Comparison of ENCODE assay signal across 29 mouse cellular contexts in the genomic region with DNA sequence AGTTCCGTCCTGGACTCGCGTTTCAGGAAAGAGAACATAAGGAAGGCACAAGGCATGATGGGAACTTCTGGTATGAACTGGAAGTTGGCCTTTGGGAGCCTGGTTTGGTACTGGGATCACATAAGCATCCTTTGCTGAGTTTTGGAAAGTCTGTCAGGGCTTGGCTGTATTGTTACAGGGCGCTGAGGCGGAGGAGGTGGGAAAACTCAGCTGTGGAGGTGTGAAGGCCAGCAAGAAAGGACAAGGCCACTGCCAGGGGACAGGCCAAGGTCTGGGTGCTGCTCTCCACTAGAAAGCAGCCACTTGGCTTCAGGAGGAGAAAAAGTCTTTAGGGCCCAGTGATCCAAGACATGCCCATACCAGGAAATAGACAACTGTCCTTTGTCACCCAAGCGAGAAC. TPM values are rescaled to one million over a fixed set of nuclear protein-coding genes. Genes with fewer than 3 reads are reported as not detected.
DNase-seq lines count a peak whose midpoint lies in the region; ATAC-seq and TF ChIP-seq lines count a peak whose summit lies in the region.
"Had no signal": no experiment of that assay in that cellular context is flagged by ENCODE, and none has a peak within 500 bp of the region (broad histone marks: within the 10 kb centered on the region; RNA-seq: fewer than 3 reads in every experiment).

No protein-coding gene starts in this region.

- H3K9me3 ChIP-seq in hindbrain, embryonic 13.5 days = no peaks in the 10 kb centered on the region
- no peaks in the 10 kb centered on the region for H3K9me3 ChIP-seq in hindbrain, embryonic 10.5 days
- no peaks in the 10 kb centered on the region for H3K9me3 ChIP-seq in midbrain, embryonic 12.5 days
- H3K9me3 ChIP-seq in midbrain, postnatal 0 days (ENCODE audit: low read length) = no peaks in the 10 kb centered on the region
- no peaks in the 10 kb centered on the region for H3K9me3 ChIP-seq in limb, embryonic 13.5 days
- H3K9me3 ChIP-seq in liver, postnatal 0 days (ENCODE audit: low read length) = no peaks in the 10 kb centered on the region
- H3K9me3 ChIP-seq: G1E; hindbrain, embryonic 15.5 days; megakaryocyte, embryonic 14.5 days; stomach, embryonic 15.5 days had no signal

- H3K9ac ChIP-seq in hindbrain, embryonic 13.5 days = peak overlapping the region; percentile 24; the same call in 1 of the 2 replicates
- no peak overlapping the region for H3K9ac ChIP-seq in midbrain, embryonic 12.5 days (replicated peaks)
- no peak overlapping the region for H3K9ac ChIP-seq in midbrain, postnatal 0 days (replicated peaks; ENCODE audit: low read length, poor library complexity, severe bottlenecking)
- peak overlapping the region; percentile 53; the same call in 1 of the 2 replicates for H3K9ac ChIP-seq in limb, embryonic 13.5 days
- no peak overlapping the region for H3K9ac ChIP-seq in liver, postnatal 0 days (replicated peaks)
- H3K9ac ChIP-seq: hindbrain, embryonic 15.5 days; stomach, embryonic 15.5 days had no signal

- H3K4me3 ChIP-seq in hindbrain, embryonic 13.5 days = no peak overlapping the region
- no peak overlapping the region for H3K4me3 ChIP-seq in hindbrain, embryonic 10.5 days
- no peak overlapping the region for H3K4me3 ChIP-seq in midbrain, embryonic 12.5 days
- H3K4me3 ChIP-seq in midbrain, postnatal 0 days (ENCODE audit: low read depth, low read length) = no peak overlapping the region
- H3K4me3 ChIP-seq in limb, embryonic 13.5 days = no peak overlapping the region
- H3K4me3 ChIP-seq in liver, postnatal 0 days (ENCODE audit: low read depth, low read length) = no peak overlapping the region
- H3K4me3 ChIP-seq: hindbrain, embryonic 15.5 days; megakaryocyte, embryonic 14.5 days; stomach, embryonic 15.5 days had no signal

- peak; percentile 58 for DNase-seq in adrenal gland, adult 2 months
- DNase-seq in adrenal gland, postnatal 4 days (ENCODE audit: low spot score in 2 of 2) = no peak
- DNase-seq in hindbrain, embryonic 10.5 days (ENCODE audit: low spot score) = no peak
- no peak for DNase-seq in midbrain, postnatal 0 days (ENCODE audit: low spot score)
- DNase-seq in liver, postnatal 0 days = no peak
- DNase-seq: cerebellum, adult 2 months; cerebellum, postnatal 14 days; gastrocnemius, postnatal 10 days; heart, postnatal 14 days; kidney, adult 8-10 months; kidney, postnatal 14 days; layer of hippocampus, adult 9-11 months; lung, postnatal 4 days; retina, postnatal 1 day; right cerebral cortex, postnatal 14 days had no signal

- TF ChIP-seq EP300 in liver, postnatal 0 days (IDR thresholded peaks at IDR 0.05; ENCODE audit: low read depth) = no peak

- H3K36me3 ChIP-seq in hindbrain, embryonic 13.5 days = peaks cover 9% of the 10 kb centered on the region
- H3K36me3 ChIP-seq in hindbrain, embryonic 10.5 days = peaks cover 24% of the 10 kb centered on the region
- H3K36me3 ChIP-seq in midbrain, embryonic 12.5 days = peaks cover 10% of the 10 kb centered on the region
- peaks cover 7% of the 10 kb centered on the region for H3K36me3 ChIP-seq in midbrain, postnatal 0 days (ENCODE audit: insufficient read depth, low read length)
- H3K36me3 ChIP-seq in limb, embryonic 13.5 days = peaks cover 14% of the 10 kb centered on the region
- peaks cover 8% of the 10 kb centered on the region; the same call in 1 of the 2 replicates for H3K36me3 ChIP-seq in liver, postnatal 0 days (replicated peaks; ENCODE audit: insufficient read depth, low read length)
- H3K36me3 ChIP-seq: hindbrain, embryonic 15.5 days had no signal

- TF ChIP-seq CTCF in midbrain, postnatal 0 days (IDR thresholded peaks at IDR 0.05) = no peak
- TF ChIP-seq CTCF in liver, postnatal 0 days (IDR thresholded peaks at IDR 0.05; ENCODE audit: low read depth) = no peak

- peaks cover 28% of the 10 kb centered on the region for H3K4me1 ChIP-seq in hindbrain, embryonic 13.5 days (replicated peaks)
- H3K4me1 ChIP-seq in hindbrain, embryonic 10.5 days (replicated peaks) = peaks cover 54% of the 10 kb centered on the region
- peaks cover 9% of the 10 kb centered on the region for H3K4me1 ChIP-seq in midbrain, embryonic 12.5 days
- H3K4me1 ChIP-seq in midbrain, postnatal 0 days (ENCODE audit: insufficient read depth, low read length) = no peaks in the 10 kb centered on the region; the same call in 1 of the 2 replicates
- H3K4me1 ChIP-seq in limb, embryonic 13.5 days = peaks cover 16% of the 10 kb centered on the region
- 0 out of 2 replicates have a peak, but pooled peaks cover 2% of the 10 kb centered on the region for H3K4me1 ChIP-seq in liver, postnatal 0 days (ENCODE audit: insufficient read depth)

- no peak overlapping the region for H3K27ac ChIP-seq in hindbrain, embryonic 13.5 days
- no peak overlapping the region for H3K27ac ChIP-seq in hindbrain, embryonic 10.5 days
- 0 out of 2 replicates have a peak overlapping the region, but pooled peaks have one; percentile 25 for H3K27ac ChIP-seq in midbrain, embryonic 12.5 days (replicated peaks)
- H3K27ac ChIP-seq in midbrain, postnatal 0 days (ENCODE audit: low read depth, low read length) = no peak overlapping the region
- H3K27ac ChIP-seq in limb, embryonic 13.5 days = no peak overlapping the region
- no peak overlapping the region for H3K27ac ChIP-seq in liver, postnatal 0 days (ENCODE audit: low read depth)
- H3K27ac ChIP-seq: hindbrain, embryonic 15.5 days; stomach, embryonic 15.5 days had no signal

- no peak overlapping the region for H3K4me2 ChIP-seq in hindbrain, embryonic 13.5 days
- no peak overlapping the region for H3K4me2 ChIP-seq in midbrain, embryonic 12.5 days (replicated peaks)
- H3K4me2 ChIP-seq in midbrain, postnatal 0 days (ENCODE audit: low read depth, low read length, poor library complexity, severe bottlenecking) = no peak overlapping the region
- H3K4me2 ChIP-seq in limb, embryonic 13.5 days (replicated peaks) = no peak overlapping the region
- H3K4me2 ChIP-seq in liver, postnatal 0 days (ENCODE audit: low read depth, low read length) = no peak overlapping the region
- H3K4me2 ChIP-seq: hindbrain, embryonic 15.5 days; liver, embryonic 11.5 days; stomach, embryonic 15.5 days had no signal

- no peak for ATAC-seq in hindbrain, embryonic 13.5 days (ENCODE audit: low FRiP score)
- no peak for ATAC-seq in midbrain, embryonic 12.5 days (ENCODE audit: low FRiP score, low read depth)
- no peak for ATAC-seq in midbrain, postnatal 0 days (ENCODE audit: low FRiP score)
- no peak for ATAC-seq in limb, embryonic 13.5 days (ENCODE audit: low FRiP score, low read depth)
- ATAC-seq in liver, postnatal 0 days = no peak
- ATAC-seq: forebrain, embryonic 16.5 days had no signal

- WGBS in hindbrain, embryonic 13.5 days = 90% methylated on average over 6 of the region's 6 CpGs
- 89% methylated on average over 6 of the region's 6 CpGs for WGBS in hindbrain, embryonic 10.5 days
- WGBS in midbrain, embryonic 12.5 days = 86% methylated on average over 6 of the region's 6 CpGs
- 90% methylated on average over 6 of the region's 6 CpGs for WGBS in midbrain, postnatal 0 days
- WGBS in limb, embryonic 13.5 days = 79% methylated on average over 6 of the region's 6 CpGs
- 90% methylated on average over 6 of the region's 6 CpGs for whole genome bisulfite sequencing in liver, postnatal 0 days (ENCODE audit: insufficient replicate concordance)

- peaks cover 19% of the 10 kb centered on the region for H3K27me3 ChIP-seq in hindbrain, embryonic 13.5 days
- H3K27me3 ChIP-seq in hindbrain, embryonic 10.5 days (ENCODE audit: insufficient read depth, poor library complexity, severe bottlenecking) = peaks cover 23% of the 10 kb centered on the region
- peaks cover 22% of the 10 kb centered on the region for H3K27me3 ChIP-seq in midbrain, embryonic 12.5 days
- no peaks in the 10 kb centered on the region; the same call in 1 of the 2 replicates for H3K27me3 ChIP-seq in midbrain, postnatal 0 days (ENCODE audit: insufficient read depth, low read length)
- H3K27me3 ChIP-seq in limb, embryonic 13.5 days = peaks cover 22% of the 10 kb centered on the region
- peaks cover 8% of the 10 kb centered on the region; the same call in 1 of the 2 replicates for H3K27me3 ChIP-seq in liver, postnatal 0 days (ENCODE audit: insufficient read depth, low read length)

RNA-seq across cellular contexts. Expression of gene Ubald2, which starts 9.4 kb away (rescaled TPM):
- 10 to 100 TPM; 16.3 to 35.2 TPM for total RNA-seq in adrenal gland, adult 2 months (2021)
- polyA plus RNA-seq in adrenal gland, adult 2 months (2012; rRNA removed) = 119 and 158 TPM in 2 replicates
- total RNA-seq in adrenal gland, postnatal 4 days (2021) = 10 to 100 TPM; 62.1 to 63.9 TPM
- 43.6 and 44.5 TPM in 2 replicates for polyA plus RNA-seq in hindbrain, embryonic 13.5 days (2015; fragmentation: Nextera tagmentation; extraction: Ambion mirVana)
- polyA plus RNA-seq in hindbrain, embryonic 10.5 days (2016; fragmentation: Nextera tagmentation; extraction: Ambion mirVana) = 45.8 and 84.5 TPM in 2 replicates
- polyA plus RNA-seq in midbrain, embryonic 12.5 days (2016; fragmentation: Nextera tagmentation; extraction: Ambion mirVana) = 47.7 and 52.5 TPM in 2 replicates
- 81.0 and 85.9 TPM in 2 replicates for total RNA-seq in midbrain, postnatal 0 days (2014; rRNA removed)
- 40.1 and 40.9 TPM in 2 replicates for polyA plus RNA-seq in midbrain, postnatal 0 days (2015; fragmentation: Nextera tagmentation; extraction: Ambion mirVana)
- polyA plus RNA-seq in limb, embryonic 13.5 days (2015; fragmentation: Nextera tagmentation; extraction: Ambion mirVana) = 28.2 and 30.2 TPM in 2 replicates
- polyA plus RNA-seq in liver, postnatal 0 days (2015; fragmentation: Nextera tagmentation; extraction: Ambion mirVana) = 29.2 and 29.8 TPM in 2 replicates

RNA-seq across cellular contexts. Expression of gene Qrich2, which starts 22.7 kb away (rescaled TPM):
- not detected for total RNA-seq in adrenal gland, adult 2 months (2021)
- 0.06 TPM in 1 of 2 replicates, not detected in the other for polyA plus RNA-seq in adrenal gland, adult 2 months (2012; rRNA removed)
- under 1 TPM in 1 of 2 experiments, not detected in 1; 0.14 TPM for total RNA-seq in adrenal gland, postnatal 4 days (2021)
- 0.19 and 0.42 TPM in 2 replicates for polyA plus RNA-seq in hindbrain, embryonic 13.5 days (2015; fragmentation: Nextera tagmentation; extraction: Ambion mirVana)
- 0.16 and 0.20 TPM in 2 replicates for polyA plus RNA-seq in hindbrain, embryonic 10.5 days (2016; fragmentation: Nextera tagmentation; extraction: Ambion mirVana)
- polyA plus RNA-seq in midbrain, embryonic 12.5 days (2016; fragmentation: Nextera tagmentation; extraction: Ambion mirVana) = not detected in 2 replicates
- not detected in 2 replicates for total RNA-seq in midbrain, postnatal 0 days (2014; rRNA removed)
- 0.14 and 0.15 TPM in 2 replicates for polyA plus RNA-seq in midbrain, postnatal 0 days (2015; fragmentation: Nextera tagmentation; extraction: Ambion mirVana)
- 0.17 and 0.24 TPM in 2 replicates for polyA plus RNA-seq in limb, embryonic 13.5 days (2015; fragmentation: Nextera tagmentation; extraction: Ambion mirVana)
- 0.06 TPM in 1 of 2 replicates, not detected in the other for polyA plus RNA-seq in liver, postnatal 0 days (2015; fragmentation: Nextera tagmentation; extraction: Ambion mirVana)
- total RNA-seq: adrenal gland, postnatal 36 days; gastrocnemius, postnatal 10 days; heart, postnatal 14 days had no signal
- polyA plus RNA-seq: heart, embryonic 14.5 days; liver, embryonic 11.5 days; liver, embryonic 16.5 days; lung, embryonic 16.5 days; neural tube, embryonic 14.5 days had no signal

RNA-seq across cellular contexts. Expression of gene Rnf157, which starts 30.5 kb away (rescaled TPM):
- total RNA-seq in adrenal gland, adult 2 months (2021) = 1 to 10 TPM; 6.8 to 7.2 TPM
- polyA plus RNA-seq in adrenal gland, adult 2 months (2012; rRNA removed) = 4.6 and 5.5 TPM in 2 replicates
- 10 to 100 TPM; 20.0 to 22.0 TPM for total RNA-seq in adrenal gland, postnatal 4 days (2021)
- 35.0 and 39.6 TPM in 2 replicates for polyA plus RNA-seq in hindbrain, embryonic 13.5 days (2015; fragmentation: Nextera tagmentation; extraction: Ambion mirVana)
- 9.5 and 16.9 TPM in 2 replicates for polyA plus RNA-seq in hindbrain, embryonic 10.5 days (2016; fragmentation: Nextera tagmentation; extraction: Ambion mirVana)
- 35.7 and 37.8 TPM in 2 replicates for polyA plus RNA-seq in midbrain, embryonic 12.5 days (2016; fragmentation: Nextera tagmentation; extraction: Ambion mirVana)
- 113 and 138 TPM in 2 replicates for total RNA-seq in midbrain, postnatal 0 days (2014; rRNA removed)
- polyA plus RNA-seq in midbrain, postnatal 0 days (2015; fragmentation: Nextera tagmentation; extraction: Ambion mirVana) = 53.7 and 57.0 TPM in 2 replicates
- 18.6 and 18.7 TPM in 2 replicates for polyA plus RNA-seq in limb, embryonic 13.5 days (2015; fragmentation: Nextera tagmentation; extraction: Ambion mirVana)
- polyA plus RNA-seq in liver, postnatal 0 days (2015; fragmentation: Nextera tagmentation; extraction: Ambion mirVana) = 1.5 and 2.2 TPM in 2 replicates

RNA-seq across cellular contexts. Expression of gene Prpsap1, which starts 50.7 kb away (rescaled TPM):
- total RNA-seq in adrenal gland, adult 2 months (2021) = 10 to 100 TPM; 76.0 to 85.0 TPM
- 223 and 257 TPM in 2 replicates for polyA plus RNA-seq in adrenal gland, adult 2 months (2012; rRNA removed)
- 100 to 1,000 TPM in 1 of 2 experiments, 10 to 100 TPM in 1; 95.7 to 103 TPM for total RNA-seq in adrenal gland, postnatal 4 days (2021)
- 171 and 178 TPM in 2 replicates for polyA plus RNA-seq in hindbrain, embryonic 13.5 days (2015; fragmentation: Nextera tagmentation; extraction: Ambion mirVana)
- polyA plus RNA-seq in hindbrain, embryonic 10.5 days (2016; fragmentation: Nextera tagmentation; extraction: Ambion mirVana) = 210 and 236 TPM in 2 replicates
- polyA plus RNA-seq in midbrain, embryonic 12.5 days (2016; fragmentation: Nextera tagmentation; extraction: Ambion mirVana) = 175 and 183 TPM in 2 replicates
- total RNA-seq in midbrain, postnatal 0 days (2014; rRNA removed) = 110 and 113 TPM in 2 replicates
- 156 and 157 TPM in 2 replicates for polyA plus RNA-seq in midbrain, postnatal 0 days (2015; fragmentation: Nextera tagmentation; extraction: Ambion mirVana)
- polyA plus RNA-seq in limb, embryonic 13.5 days (2015; fragmentation: Nextera tagmentation; extraction: Ambion mirVana) = 189 and 199 TPM in 2 replicates
- polyA plus RNA-seq in liver, postnatal 0 days (2015; fragmentation: Nextera tagmentation; extraction: Ambion mirVana) = 64.4 and 67.4 TPM in 2 replicates

Comparison
In these comparisons a context has a peak if more than half of its experiments do, and no peak if none do; other contexts are left out.
1. H3K9ac ChIP-seq: peak in hindbrain, embryonic 13.5 days (single experiment) and limb, embryonic 13.5 days (single experiment); none in midbrain, embryonic 12.5 days (single experiment), midbrain, postnatal 0 days (single experiment) and liver, postnatal 0 days (single experiment).